Mouse (Mus musculus): ENCODE results near the gene Mlec.

Gene Mlec

DNA sequence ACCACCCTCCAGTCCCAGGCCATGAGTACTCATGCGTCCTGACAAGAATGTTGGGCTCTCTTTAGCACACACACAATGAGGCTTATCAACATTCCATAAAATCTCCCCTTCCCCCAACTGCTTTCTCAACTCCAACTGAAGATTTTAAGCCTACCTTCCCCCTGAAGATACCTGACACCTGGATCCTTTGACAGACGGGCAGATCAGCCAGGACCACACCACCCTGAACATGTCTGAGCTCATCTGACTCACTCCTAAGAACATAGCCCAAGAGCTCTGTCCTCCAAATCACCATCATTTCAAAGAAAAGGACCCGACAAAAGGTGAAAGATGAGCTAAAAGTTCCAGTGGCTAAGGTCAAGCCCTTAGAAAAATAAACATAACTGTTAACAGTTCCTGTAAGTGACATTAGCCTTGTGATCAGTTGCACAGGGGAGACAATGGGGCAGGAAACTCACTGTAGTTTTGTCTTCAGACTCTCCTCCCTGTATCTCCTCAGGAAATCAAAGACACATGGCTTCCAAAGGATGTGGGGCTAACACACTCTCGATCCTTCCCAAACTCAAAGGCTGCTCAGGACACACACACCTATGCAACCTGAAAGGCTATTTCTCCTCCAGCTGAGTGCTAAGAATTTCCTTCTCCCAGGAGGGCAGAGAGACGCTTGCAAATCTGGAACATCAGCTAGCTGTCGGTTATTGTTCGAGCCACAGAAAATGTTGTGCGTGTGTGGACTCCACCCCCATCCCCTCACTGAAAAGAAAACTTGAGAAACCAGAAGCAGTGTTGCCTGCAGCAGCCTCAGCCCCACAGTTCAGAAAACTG lies 5.6 kb downstream of the Mlec start:
- CTCF ChIA-PET = interaction anchor here (1.2 kb wide), 1 partner anchor 22 kb away, joined by 6 read pairs; no protein-coding TSS in a partner anchor

DNA sequence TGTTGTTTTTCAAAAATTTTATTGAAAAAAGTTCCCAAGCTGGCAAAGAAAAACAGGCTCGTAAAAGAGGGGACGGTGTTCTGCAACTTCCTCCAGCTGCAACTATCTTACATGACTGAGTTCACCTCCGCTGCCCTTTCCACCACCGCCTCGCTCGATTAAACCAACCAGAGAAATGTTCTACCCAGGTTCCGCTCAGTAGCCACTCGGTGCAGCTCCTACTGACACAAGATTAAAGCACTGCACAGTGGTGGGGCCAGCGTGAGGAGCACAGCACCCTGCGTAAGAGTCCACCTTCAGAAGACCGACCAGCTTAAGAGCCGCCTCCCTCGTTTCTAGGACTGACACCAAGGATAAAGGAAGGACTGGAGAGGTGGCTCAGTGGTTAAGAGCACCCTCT lies 6.5 kb downstream of the Mlec start:
- CTCF ChIA-PET = interaction anchor here (1.2 kb wide), 1 partner anchor 23 kb away, joined by 6 read pairs; no protein-coding TSS in a partner anchor

DNA sequence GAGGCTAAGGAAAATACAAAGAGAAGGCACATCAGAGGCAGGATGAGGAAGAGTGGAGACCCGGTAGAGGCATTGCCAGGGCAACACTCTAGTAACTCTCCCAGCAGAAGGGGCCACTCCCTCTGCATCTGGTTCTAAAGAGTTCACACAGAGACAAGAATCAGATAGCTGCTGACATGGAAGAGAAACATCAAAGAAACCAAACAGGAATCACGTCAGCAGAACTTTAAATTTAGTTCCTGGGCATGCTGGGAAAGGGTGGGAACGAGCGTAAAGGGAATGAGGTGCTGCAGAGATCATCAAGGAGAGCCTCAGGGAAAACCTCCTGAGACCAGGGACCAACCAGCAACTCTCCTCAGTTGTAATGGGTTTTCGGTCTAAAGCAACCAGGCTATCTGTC lies 7.0 kb downstream of the Mlec start:
- CTCF ChIA-PET = interaction anchor here (1.2 kb wide), 1 partner anchor 23 kb away, joined by 6 read pairs; no protein-coding TSS in a partner anchor

DNA sequence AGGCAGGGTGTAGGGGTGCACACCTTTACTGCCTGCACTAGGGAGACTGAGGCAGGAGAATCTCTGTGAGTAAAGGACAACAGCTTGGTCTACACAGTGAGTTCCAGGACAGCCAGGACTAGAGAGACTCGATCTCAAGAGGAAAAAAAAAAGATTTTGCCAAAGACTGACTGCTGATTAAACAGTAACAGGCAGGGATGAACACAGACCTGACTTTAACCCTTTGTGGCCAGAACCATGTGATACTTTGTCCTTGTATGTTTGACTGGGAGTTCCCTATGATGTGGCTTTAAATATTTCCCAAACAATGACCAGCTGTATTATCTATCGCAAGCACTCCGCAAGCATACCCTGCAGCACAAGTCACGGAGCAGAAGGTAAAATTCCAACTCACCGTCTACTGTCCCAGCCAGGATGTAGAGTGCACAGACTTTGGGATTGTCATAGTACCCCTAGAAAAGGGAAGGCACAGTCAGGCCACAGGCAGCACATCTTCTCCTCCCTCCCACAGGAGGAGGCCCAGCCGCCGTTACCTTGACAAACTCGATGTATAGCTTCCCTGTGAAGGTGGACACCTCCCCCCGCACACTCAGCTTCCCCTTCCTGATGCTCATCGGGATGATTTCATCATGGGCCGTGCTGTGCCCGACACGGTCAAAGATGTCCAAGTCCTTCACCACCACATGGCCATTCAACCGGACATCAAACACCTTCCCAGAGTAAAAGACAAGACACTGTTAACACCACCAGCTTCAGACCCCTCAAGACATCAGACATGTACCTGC lies 8.1 kb downstream of the Mlec start:
- CTCF ChIA-PET = no interaction called here

DNA sequence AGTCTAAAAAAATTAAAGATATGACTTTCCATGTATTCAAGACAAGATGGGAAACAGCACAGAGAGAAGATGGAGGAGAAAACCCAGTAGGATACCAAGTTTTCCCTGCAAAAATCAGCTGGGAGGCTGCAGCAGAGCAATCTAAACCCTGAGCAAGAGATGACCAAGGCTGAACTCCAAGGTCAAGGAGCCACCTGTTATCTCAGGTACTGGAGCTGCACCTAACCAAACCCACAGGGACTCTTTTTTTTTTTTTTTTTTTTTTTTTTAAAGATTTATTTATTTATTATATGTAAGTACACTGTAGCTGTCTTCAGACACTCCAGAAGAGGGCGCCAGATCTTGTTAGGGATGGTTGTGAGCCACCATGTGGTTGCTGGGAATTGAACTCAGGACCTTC lies 9.1 kb downstream of the Mlec start:
- CTCF ChIA-PET = interaction anchor here (0.6 to 0.8 kb wide), 3 partner anchors 12 to 448 kb away, joined by 3 to 12 read pairs (median 8); no protein-coding TSS in a partner anchor

DNA sequence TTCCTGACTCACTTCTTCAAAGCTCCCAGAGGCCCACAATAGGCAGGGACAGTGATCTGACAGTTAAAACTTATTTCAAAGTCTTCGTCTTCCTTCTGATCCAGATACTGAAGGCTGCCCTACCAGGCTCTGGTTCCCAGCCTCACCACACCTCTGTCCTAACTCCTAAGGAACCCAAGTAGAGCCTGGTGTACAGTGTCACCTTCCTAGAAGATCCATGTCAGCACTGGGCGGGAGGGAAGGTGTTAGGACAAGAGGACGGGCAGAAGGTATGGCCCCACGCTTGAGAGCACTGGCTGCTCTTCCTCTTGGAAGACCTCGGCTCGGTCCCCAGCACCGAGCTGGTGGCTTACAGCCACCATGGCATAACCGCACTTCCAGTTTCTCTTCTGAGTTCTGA lies 9.6 kb downstream of the Mlec start:
- CTCF ChIA-PET = interaction anchor here (0.5 to 0.8 kb wide), 4 partner anchors 11 to 666 kb away, joined by 3 to 12 read pairs (median 6); no protein-coding TSS in a partner anchor

DNA sequence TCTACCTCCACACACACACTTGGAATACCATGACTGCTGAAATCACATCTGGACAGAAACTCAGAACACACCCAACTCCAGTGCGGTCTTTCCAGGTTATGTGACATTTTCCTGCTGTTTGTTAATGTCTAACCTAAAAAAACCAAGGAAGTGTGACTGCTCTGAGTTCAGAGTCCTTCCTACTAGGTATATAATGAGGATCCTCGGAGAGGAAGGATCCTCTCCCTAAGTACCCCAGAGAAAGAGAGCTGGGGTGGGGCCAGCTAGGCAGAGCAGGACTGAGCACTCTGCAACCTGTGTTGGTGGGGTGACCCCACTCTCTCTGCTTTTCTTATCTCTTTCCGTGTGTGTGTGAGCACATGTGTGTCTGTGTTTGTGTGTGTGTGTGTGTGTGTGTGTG lies 10.6 kb downstream of the Mlec start:
- CTCF ChIA-PET = no interaction called here

DNA sequence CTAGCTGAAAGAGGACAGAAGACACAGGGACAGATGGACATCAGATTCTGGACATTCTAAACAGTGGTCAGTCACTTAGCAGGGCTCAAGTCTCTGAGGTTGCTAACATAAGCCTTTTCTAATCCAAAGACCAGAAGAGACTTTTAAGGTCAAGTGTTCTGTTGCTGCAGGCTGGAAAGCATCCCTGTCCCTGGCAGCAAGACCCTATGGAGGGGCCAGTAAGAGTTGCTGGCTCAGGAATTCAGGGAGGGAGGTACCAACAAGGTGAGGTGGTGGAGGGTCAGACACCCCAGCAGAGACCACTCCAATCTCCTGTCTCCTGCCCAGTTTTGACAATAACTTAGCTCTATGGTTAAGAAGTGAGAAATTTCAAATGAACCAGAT lies 11.2 kb downstream of the Mlec start:
- CTCF ChIA-PET = no interaction called here

DNA sequence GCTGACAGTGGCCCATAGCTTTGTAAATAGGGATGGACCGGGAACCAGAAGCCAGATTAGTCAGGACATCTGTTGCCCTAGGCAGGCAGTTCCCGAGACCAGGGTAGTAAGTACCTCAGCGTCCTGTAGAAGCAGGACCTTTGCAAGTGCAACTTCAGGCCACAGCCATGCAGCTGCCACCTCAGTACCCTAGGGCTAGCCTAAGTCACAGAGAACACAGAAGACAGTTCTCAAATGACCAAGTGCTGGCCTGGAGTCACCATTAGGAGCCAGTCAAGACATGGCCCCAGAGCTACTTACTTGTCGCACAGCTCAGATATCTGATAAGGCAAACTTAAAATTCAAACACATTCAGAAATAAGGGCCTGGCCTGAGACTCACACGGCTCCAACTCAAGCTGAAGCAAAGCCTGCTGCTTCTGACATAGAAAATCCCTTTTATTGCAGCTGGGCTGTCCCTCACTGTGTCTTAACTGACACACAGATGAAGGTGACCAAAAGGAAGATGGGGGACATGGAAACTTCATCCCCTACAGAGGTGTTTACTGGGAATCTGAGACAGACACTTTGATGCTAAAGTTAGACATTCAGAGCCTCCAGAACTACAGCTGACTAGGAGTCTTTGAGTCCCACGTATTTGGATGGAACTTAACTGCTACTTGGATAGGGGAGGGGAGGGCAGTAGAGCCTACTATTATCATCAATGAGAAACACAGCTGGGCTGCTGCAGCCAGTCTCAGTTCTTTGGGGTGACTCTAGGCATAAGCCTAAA lies 11.8 kb downstream of the Mlec start:
- CTCF ChIA-PET = no interaction called here

DNA sequence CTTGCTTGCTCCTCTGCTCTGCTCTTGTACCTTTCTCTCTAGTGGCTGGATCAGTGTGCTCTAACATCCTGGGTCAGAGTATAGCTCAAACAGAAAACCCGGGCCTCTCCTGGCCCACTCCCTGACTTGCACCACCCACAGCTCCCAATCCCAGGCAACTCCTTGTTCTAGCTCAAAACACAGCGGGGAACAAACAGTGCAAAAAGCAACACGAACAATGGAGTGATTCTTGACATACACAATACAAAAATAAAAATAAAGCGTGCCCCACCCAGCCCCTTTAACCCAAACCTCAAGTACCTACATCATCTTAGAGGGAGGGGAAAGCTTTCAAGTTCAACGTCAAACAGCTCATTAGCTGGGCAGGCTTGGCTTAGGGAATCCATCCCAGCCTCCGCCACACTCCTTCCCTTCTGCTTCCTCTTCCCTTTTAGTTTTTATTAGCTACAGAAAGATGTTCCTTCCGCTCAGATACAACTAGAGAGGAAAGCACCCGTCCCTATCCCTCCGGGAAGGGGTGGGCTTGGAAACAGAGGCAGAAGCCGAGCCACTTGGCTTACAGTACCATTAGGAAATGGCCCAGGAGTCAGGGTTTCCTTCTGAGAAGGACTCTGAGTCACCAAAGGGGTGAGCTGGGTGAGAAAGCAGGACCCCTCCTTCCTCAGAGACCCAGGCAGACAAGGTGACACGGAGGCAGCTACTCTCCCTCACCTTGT lies 12.6 kb downstream of the Mlec start:
- CTCF ChIA-PET = no interaction called here

DNA sequence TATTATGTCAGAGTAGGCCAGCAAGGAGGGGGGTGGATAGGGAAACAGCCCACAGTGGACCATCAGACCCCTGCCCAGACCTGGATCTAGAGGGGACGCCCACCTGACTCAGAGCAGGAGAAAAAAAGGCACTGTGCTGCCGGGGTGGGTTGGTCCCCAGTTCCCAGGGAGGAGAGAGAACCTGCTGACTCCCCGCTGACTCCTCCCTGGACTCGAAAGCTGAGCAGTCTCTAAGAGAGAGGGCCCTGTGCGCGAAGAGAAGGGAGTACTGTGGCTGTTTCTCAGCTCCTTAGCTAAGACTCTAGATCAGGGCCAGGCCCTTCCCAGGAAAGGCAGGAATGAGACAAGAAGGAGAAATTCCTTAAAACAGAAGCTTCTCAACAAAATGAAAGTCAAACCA lies 13.5 kb downstream of the Mlec start:
- CTCF ChIA-PET = no interaction called here

DNA sequence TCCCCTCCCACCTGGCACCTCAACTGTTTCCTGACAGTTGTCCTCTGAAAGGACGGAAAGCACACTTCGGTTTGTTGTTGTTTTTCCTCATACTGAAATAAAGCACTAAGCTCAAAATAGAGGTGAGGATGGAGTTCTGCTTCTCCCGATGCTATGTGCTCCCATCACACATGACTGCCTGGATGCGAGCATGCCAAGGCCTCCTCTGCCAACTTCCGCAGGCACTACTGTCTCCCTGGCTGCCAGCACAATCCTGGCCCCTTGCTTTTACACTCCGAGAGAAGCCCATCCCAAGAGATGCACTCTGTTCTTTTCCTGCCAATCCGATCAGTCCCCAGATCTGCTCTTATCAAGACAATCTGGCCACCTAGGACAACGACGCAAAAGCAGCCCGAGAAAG lies 14.4 kb downstream of the Mlec start:
- CTCF ChIA-PET = no interaction called here

DNA sequence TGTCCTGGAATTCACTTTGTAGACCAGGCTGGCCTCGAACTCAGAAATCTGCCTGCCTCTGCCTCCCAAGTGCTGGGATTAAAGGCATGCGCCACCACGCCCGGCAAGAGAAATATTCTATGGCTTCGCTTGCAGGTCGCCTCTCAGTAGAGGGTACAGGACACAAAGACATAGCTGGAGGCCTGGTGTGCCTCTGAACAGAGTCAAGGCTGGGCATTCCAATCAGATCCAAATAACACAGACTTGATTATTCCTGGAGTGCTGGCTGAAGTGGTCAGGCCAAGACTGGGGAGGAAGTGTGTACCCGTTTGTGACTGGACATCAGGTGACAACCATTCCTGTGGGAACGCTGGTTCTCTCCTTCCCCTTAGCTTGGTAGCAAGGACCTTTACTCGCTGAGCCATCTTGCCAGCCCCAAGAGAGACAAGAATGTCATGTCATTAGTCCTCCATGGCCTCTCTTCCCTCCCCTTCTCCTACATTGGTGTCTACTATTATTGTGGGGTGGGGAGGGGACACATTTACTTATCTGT lies 15.7 kb downstream of the Mlec start:
- CTCF ChIA-PET = interaction anchor here (0.6 kb wide), 1 partner anchor 9 kb away, joined by 14 read pairs; no protein-coding TSS in a partner anchor

DNA sequence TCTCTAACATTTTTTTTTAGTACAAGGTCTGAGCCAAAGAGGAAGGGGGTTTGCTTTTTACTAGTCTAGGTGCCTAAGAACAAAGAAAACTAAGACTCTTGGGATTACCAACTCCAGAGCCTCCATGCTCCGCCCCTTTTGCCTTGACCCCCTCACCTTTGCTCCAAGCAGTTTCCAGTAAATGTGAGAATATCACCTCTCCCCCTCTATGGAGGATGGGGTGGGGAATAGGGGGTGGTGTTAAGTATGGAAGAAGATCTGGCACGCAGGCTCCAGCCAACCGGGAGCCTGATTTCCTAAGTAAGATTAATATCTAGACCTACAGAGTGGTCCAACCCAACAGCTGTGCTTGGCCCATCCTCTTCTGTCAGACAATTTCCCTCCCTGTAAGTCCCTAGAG lies 17.3 kb downstream of the Mlec start:
- CTCF ChIA-PET = no interaction called here

DNA sequence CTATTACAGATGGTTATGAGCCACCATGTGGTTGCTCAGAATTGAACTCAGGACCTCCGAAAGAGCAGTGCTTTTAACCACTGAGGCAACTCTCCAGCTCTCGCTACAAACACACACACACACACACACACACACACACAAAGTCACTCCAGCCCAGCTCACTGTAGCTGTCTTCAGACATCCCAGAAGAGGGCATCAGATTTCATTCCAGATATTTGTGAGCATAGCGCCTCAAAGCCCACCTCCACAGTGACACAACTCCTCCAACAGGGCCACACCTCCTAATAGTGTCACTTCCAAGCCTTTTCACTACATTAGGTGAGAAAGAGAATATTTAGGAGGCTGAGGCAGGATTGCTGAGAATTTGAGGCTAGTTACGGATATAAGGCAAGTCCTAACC lies 18.9 kb downstream of the Mlec start:
- CTCF ChIA-PET = no interaction called here

DNA sequence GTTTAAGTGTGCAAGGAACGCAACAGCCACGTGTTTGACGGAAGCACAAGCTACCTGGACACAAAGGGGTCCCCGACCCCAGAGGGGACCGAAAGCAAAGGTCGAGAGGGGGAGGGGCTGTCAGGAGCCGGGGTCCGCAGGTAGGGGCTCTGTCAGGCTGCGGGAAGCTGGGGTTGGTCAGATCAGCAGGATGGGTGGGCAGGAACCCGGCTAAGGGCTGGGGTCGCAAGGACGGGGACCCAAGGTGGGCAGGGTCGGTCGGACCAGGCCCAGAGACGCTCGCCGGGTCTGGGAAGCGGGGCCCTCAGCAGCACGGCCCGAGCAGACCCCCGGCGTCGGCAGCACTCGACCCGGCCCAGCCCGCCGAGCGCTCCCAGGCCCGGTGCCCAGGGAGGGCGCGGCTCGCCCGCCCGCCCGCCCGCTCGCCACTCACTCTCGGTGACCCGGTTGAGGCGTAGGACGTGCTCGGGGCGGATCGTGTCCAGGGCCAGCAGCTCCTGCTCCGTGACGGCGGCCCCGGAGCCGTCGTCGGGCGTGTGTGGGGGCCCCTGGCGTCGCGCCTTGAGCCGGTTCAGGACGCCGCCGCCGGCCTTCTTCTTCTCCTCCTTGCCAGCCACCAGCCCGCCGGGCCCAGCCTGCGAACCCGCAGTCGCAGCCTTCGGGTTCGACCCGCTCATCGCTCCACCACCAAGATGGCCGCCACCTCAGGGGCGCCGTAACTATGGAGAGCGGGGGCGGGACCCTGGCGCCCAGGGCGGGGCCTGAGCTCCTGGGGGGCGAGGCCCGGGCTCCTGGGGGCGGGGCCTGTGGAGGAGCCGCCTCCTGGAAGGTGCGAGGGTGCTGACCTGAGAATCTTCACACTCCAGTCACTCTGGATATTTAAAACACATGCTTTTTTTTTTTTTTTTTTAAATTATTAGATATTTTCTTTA lies 23.5 kb downstream of the Mlec start, which contains the start of gene Unc119b:
Gene Unc119b (minus strand): TSS at position 742 of the 932 bp plus-strand sequence.
- CTCF ChIA-PET = interaction anchor here (0.6 kb wide), 1 partner anchor 265 kb away, joined by 6 read pairs; no protein-coding TSS in a partner anchor

DNA sequence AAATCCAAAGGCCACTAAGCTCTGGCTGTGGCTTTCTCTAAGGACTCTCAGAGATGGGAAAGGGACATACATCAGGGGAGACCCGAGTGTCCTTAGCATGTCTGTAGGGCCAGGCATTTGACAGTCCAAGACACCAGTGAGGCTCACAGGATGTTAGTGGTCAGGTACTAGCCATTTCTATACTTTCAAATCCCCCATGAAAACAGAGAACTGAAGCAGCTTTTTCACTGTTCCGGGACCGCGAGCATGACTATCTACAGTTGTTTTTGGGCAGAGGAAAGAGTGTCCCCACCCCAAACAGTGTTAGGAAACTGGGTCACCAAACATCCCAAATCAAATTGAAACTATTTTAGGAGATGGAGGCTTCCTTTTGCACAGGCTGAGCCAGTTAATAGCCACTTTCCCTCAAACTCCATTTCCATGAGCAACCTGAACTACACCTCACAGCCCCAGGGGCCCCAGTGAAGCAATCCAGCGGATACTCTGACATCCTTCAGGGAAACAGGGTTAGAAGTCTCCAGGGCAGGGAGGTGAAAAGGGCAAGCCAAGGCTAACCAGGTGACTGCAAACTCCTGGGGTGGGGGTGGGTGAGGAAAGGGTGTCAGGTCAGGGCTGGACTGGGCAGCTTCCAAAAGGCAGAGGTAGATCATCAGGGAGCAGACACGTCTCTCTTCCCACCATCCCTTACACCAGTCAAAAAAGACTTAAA lies 24.5 kb downstream of the Mlec start:
- CTCF ChIA-PET = interaction anchor here (0.8 to 1.3 kb wide), 2 partner anchors 9 to 25 kb away, joined by 4 to 14 read pairs; partner anchors contain the start of gene Mlec

DNA sequence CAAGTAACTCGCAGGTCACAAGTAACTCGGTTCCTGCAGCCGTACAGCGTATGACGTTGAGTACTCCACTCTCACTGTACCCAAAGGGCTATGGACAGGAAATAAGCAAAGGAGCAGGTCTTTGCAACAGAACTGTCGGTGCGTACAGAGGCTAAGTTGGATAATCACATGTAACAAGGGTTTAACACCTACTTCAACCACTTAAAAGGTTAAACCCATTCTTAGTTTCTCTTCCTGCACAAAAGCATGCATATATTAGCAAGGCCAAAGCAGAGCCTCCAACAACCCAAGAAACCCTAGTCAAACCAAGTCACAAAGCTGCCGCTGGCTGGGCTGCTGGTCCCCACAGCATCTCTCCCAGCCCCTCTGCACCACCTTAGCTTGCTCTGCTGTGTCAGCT lies 25.5 kb downstream of the Mlec start:
- CTCF ChIA-PET = interaction anchor here (1.3 kb wide), 1 partner anchor 26 kb away, joined by 4 read pairs; the partner anchor contains the start of gene Mlec

DNA sequence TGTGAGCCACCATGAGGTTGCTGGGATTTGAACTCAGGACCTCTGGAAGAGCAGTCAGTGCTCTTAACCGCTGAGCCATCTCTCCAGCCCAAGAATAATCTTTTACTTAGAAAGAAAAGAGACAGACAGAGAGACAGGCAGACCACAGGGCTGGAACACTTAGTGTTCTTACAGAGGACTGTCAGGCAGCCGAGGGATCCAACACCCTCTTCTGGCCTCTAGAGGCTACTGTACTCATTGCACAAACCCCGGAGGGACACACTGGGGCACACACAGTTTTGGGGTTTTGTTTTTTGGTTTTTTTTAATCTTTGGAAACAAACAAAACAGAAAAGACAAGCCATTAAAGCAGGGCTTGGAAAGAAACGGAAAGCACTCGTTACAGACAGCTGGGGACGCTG lies 28.7 kb downstream of the Mlec start:
- CTCF ChIA-PET = no interaction called here

Measured in spleen, embryonic (tissue).